ENCODE assay signal across 19 mouse cellular contexts in the genomic region with DNA sequence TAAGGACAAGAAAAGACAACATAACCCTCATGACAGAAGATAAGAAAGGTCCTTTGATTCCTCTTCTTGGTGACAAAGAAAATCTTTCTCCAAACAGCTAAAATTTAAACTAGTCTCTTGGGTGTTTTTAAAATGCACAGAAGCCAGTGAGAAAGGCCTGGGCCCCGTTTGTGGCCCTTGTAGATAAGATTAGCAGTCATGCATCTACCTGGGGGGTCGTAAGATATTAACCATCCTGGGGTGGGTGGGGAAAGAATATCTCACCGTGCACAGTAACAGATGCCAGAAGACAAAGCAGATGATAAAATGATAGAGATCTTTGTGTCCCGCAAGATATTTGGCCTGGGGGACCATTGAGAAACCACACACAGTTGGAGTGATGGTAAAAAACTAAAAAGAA.
"Had no signal": no experiment of that assay in that cellular context is flagged by ENCODE, and none has a peak within 500 bp of the region (broad histone marks: within the 10 kb centered on the region; RNA-seq: fewer than 3 reads in every experiment).

No protein-coding gene starts in this region.

- DNase-seq: kidney, adult 9 months; kidney, postnatal 14 days; left cerebral cortex, postnatal 4 days; lung, adult 2 months; lung, postnatal 14 days; lung, postnatal 4 days; retina, postnatal 1 day; right cerebral cortex, postnatal 25 days; spleen, adult 18-20 months; thymus, postnatal 25 days had no signal

- H3K9ac ChIP-seq: limb, embryonic 12.5 days; limb, embryonic 15.5 days; midbrain, embryonic 13.5 days; neural tube, embryonic 13.5 days; stomach, embryonic 15.5 days had no signal

- H3K27ac ChIP-seq: limb, embryonic 12.5 days; limb, embryonic 15.5 days; midbrain, embryonic 10.5 days; midbrain, embryonic 13.5 days; neural tube, embryonic 13.5 days; stomach, embryonic 15.5 days had no signal

- H3K4me2 ChIP-seq: limb, embryonic 12.5 days; limb, embryonic 15.5 days; midbrain, embryonic 13.5 days; neural tube, embryonic 13.5 days; stomach, embryonic 15.5 days had no signal

- H3K4me1 ChIP-seq: limb, embryonic 12.5 days; limb, embryonic 15.5 days; midbrain, embryonic 10.5 days; midbrain, embryonic 13.5 days; neural tube, embryonic 13.5 days; stomach, embryonic 15.5 days had no signal

- ATAC-seq: intestine, postnatal 0 days; midbrain, embryonic 13.5 days; midbrain, embryonic 16.5 days had no signal

- H3K27me3 ChIP-seq: limb, embryonic 12.5 days; limb, embryonic 15.5 days; midbrain, embryonic 13.5 days; neural tube, embryonic 13.5 days; stomach, embryonic 15.5 days had no signal

- H3K9me3 ChIP-seq: limb, embryonic 12.5 days; limb, embryonic 15.5 days; midbrain, embryonic 10.5 days; midbrain, embryonic 13.5 days; neural tube, embryonic 13.5 days; stomach, embryonic 15.5 days had no signal

- H3K36me3 ChIP-seq: limb, embryonic 12.5 days; limb, embryonic 15.5 days; midbrain, embryonic 10.5 days; midbrain, embryonic 13.5 days; neural tube, embryonic 13.5 days; stomach, embryonic 15.5 days had no signal

- H3K4me3 ChIP-seq: limb, embryonic 12.5 days; limb, embryonic 15.5 days; midbrain, embryonic 10.5 days; midbrain, embryonic 13.5 days; myocyte; neural tube, embryonic 13.5 days; stomach, embryonic 15.5 days had no signal
